Mouse (Mus musculus) heart, postnatal 0 days (tissue): Measurements from ENCODE around the gene Ccnt1.

Experiments used
- CTCF ChIP-seq: IDR thresholded peaks from 2 replicates; pipeline ENCODE4 v1.5.1; 2016; ENCODE audit warnings: antibody characterized with exemption, control low read depth, low read depth
- EP300 ChIP-seq: IDR thresholded peaks from 2 replicates; pipeline ENCODE4 v1.6.1; 2016; ENCODE audit warnings: antibody characterized with exemption, low read depth

GRCm38 (mm10) chr15:98566973-98567277 lies 3.8 kb downstream of the Ccnt1 start:
- TF ChIP-seq EP300 (no peak), CTCF (no peak)
